Mouse (Mus musculus) kidney, adult 8-10 months (tissue): ENCODE measurements around the gene Olfr412.

Experiments used
- DNase-seq, 2 experiments: peaks; one replicate each; pipeline ENCODE4 v3.0.0; 2022

Olfr412 gene

DNA sequence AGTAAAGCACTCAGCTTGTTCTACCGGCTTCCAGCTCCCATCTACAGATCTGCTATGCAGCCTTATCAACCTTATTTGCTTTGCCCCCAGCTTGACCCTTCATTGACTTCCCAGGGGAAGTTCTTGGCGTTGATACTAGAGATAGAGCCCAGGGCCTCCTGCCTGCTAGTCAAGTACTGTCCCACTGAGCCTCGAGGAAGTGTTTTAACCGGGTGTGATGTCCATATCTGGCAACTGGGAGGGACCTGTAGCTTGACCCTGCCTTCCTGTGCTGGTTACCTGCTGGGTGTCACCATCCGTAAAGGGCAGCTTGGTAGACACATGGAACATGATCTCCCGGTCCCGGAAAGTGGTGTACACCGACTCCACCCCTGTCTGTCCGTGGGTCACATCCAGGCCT, 52.2 kb downstream of the Olfr412 start:
- DNase-seq: no peak

DNA sequence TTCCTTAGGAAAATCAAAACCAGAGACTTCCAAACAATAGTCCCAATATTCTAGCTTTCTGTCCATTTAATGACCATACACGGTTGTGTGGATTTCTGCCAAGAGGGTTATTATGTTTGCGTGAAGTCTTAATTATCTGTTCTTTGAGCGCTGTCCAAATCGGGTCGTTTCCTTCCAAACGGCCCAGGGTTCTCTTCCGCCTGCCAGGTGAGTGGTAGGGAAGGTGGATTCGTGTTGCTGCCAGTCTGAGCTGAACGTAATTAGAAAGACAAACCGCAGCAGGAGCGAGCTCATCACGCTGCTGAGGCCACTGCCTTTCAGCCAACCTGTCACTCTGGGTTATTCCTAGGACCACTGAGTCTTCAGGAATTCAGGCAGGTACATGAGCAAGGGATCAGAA, 53.9 kb downstream of the Olfr412 start:
- no peak for DNase-seq
